Mouse (Mus musculus) E14TG2a.4 (cell line): ENCODE results near the gene Ywhaq.

ENCODE experiments used
- CTCF ChIP-seq: conservative IDR thresholded peaks from 2 replicates; pipeline ENCODE4 v1.5.1; 2014; ENCODE audit warnings: low read length
- NANOG ChIP-seq: IDR thresholded peaks from 2 replicates; pipeline ENCODE4 v1.6.1; 2014; ENCODE audit warnings: borderline replicate concordance, low read length, mixed read lengths

DNA sequence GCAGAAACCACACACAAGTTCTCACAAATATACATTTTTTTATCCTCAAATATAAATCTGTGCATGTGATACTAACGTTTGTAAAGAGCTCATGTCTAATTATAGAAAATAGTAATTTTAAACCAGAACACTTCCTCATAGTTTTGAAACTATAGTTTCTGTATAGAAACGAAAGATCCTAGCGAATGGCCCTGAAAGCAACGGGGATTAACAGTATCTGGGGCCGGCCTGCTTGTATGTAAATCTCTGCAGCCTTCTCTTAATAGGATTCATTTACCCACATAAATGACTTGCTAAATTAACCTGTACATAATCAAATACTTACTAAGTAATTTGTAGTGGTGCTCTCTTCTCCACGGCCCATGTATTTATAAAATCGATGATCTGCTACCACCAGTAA, 70.5 kb downstream of the Ywhaq start:
- no peak for TF ChIP-seq CTCF
- no peak for TF ChIP-seq NANOG
